Mouse (Mus musculus) natural killer cell, adult 2 months (primary cell): ENCODE results near the gene Dnajc6.

Experiments
- DNase-seq, 2 experiments: peaks; one replicate each; pipeline ENCODE4 v3.0.0; 2022; ENCODE audit warnings: low spot score in 2 of 2

Dnajc6 gene

DNA sequence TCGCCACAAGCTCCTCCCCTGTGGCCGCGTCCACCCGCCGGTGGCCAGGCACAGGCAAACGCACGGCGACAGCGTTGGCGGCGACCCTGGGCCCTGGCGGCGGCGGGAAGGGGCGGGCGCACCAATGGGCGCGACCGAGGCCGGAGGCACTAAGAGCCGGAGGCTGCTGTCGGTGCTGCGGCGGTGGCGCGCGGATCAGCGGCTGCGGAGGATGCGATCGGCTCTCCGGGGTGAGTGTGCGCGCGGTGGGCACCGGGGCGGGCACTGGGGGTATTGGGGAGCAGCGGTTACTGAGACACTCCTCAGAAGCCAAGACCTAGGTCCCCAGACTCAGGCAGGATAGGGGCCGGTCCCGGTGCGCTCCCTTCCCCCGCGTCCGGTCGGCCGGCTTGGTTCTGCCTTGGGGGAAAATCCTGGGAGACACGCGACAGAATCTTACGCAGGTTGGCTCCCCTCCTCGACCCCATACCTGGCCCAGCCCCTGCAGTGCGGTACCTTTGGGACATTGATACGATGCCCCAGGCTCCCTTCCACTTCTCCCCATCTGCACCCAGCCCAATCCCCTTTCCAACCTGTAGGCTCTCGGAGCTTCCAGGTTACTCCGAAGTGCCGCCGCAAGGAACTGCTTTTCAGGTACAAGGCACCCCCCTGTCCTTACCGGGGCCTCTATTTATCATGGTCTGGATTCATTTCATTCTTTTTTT lies at the start of gene Dnajc6:
Gene Dnajc6 (plus strand): TSS at position 115 of the 704 bp plus-strand sequence.
- DNase-seq = no peak

DNA sequence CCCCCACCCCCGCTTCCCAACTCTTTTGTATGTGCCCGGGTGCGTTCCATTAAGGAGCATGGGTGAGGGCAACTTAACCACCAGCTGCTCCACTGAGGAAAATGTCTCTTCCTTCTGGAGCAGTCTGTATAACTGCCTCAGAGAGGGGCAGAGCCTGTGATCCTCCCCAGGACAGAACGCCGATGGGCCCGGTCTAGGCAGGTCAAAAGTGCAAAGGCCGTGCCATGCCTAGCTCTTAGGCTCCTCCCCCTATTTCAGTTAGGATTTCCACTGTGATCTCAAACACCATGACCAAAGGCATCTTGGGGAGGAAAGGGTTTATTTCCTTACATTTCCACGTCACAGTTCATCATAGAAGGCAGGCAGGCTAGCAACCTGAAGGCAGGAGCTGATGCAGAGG lies 47.7 kb upstream of the Dnajc6 start:
- no peak for DNase-seq

DNA sequence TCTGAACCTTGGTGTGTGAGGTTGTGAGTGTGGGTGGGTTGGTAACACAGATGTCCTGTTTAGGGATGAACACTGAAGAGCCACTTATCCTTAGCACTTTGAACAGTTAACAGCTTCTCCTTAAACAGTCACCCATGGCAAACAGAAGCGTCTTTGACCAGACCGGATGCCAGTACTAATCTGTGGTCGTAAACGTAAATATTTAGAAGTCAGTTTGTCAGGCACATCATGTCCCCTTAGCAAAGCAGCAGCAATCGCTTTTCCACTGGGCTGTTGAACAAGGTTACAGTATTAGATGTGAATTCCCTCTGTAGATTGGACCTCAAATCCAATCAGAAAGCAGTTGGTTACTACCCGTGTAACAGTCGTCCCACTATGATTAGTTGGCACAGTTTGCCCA lies 47.1 kb upstream of the Dnajc6 start:
- DNase-seq = no peak

DNA sequence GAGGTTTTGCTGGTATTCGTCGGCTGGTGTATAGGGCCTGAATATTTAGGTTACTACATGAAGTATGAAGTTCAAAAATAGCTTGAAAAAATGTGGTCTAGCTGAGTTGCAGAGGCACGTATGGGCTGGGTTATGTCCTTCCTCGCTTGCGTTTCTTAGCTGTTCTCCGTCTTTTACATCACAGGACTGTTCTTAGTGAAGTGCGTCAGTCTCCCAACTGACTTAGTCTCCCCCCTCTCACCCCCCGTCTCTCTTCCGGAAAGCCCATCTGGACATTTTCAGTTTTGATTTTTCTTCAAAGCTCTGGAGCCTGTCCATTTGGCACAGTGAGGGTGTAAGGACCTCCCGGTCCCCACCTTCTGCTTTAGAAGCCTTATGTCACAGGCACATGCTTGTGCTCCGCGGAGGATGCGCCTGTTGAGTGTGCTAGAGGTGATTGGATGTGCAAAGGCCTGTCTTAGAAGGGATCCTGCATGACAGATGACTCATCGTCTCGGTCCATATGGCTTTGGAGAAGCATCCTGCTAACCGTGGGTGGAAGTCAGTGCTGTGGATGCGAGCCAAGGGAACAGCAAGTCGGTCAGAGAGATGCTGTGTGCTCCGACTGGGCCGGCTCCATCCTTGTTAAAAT lies 46.2 kb upstream of the Dnajc6 start:
- no peak for DNase-seq

DNA sequence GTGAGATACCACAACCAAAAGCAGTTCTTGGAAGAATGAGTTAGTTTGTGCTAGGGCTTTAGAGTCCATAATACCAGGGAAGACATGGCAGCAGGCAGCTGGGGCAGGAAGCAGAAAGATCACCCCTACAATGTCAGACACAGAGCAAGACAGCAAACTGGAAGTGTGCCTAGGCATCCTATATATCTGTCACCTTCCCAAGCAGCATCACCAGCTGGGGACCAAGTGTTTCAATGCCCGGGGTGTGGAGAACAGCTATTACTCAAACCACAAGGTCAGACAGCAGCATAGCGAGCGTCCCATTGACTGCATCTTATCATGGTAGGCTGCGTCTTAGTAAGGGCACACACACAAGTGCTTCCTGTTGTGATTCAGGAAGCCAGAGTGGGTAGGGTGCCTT lies 45.4 kb upstream of the Dnajc6 start:
- DNase-seq = no peak

DNA sequence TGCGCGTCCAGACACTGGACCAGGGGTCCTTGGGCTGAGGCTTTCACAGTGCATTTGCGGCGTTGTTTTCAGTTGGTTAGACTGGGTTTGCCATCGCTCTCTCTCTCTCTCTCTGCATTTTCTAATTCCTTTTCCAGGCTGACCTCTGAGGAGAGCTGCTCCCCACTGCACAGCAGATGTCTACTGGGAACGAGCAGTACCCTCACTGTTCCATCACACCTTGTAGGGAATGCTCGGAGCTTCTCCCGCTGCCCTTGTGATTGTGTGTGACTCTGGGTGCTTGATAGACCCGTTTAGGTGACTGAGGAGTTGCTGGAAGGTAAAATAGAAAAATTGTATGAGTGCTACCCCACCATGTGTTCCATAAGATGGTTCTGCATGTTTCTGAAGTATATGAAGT lies 43.6 kb upstream of the Dnajc6 start:
- no peak for DNase-seq

DNA sequence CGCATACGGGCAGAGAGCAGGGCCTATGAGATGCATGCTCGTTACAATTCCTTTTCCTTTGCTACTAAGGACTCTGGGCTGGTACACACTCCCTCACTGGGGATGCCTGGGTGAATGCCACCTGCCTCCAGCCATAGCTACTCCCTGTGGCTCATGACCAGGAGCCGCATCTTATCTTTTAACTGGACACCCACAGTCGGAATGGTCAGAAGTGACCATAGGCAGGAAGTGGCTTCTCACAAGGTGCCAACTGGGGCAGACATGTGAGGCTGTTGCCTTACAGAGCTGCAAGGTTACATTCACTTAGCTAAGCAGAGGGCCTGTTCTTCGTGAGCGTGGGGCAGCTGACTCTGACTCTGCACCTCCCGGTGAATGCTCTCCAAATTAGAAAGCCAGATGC lies 39.3 kb upstream of the Dnajc6 start:
- DNase-seq = peak in 1 of 2 experiments; percentile 9

DNA sequence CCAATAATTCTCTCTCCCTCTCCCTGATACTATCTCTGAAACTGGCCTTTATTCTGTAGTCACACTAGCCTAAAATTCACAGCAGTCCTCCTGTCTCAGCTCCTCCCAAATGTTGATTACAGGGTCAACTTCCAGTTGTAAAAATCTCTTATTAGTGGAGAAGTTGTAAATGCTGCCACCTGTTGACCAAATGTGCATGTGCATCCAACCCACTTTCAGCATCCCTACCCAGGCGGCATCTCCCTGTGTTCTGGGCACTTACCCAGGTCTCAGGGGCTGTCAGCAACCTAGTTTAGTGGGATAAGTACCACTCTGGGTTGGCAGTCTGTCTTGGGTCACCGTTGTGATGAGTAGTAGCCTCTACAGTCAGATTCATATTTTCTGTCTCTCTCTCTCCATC lies 38.1 kb upstream of the Dnajc6 start:
- peak; percentile 9 to 35 for DNase-seq

DNA sequence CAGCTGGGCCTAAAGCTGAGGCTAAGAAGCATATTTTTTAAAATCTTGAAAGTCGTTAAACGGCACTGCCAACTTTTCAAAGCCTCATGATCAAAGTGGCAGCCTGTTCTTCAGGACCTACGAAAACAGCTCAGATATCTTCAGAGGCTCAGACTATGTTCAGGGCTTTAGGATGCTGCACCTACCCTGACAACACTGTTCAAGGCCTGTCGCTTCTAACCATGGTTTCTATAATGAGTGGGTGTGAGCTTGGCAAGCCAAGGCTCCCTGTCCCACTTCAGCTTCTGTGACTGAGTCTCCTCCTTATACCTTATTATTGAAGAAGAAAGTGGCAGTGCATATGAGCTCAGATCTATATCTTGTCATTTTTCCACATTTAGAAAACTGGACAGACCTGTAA lies 37.1 kb upstream of the Dnajc6 start:
- DNase-seq = no peak

DNA sequence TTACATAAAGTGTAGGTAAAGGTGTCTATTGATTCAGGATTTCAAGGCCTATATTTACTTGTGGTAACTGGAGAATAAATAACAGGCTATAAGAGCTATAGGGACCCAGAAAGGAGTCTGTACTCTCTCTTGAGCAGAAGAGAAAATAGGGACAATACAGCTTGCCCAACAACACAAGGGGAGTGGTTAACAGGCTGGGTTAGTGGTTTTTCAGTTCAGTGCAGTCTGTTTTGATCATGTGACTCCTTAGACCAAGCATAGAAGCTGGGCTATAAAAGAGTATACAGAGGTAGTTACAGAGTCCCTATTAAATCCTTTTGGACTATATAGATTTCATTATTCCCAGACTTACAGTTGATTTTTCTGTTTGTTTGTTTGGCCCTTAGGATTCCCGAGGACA lies 36.3 kb upstream of the Dnajc6 start:
- DNase-seq = no peak

DNA sequence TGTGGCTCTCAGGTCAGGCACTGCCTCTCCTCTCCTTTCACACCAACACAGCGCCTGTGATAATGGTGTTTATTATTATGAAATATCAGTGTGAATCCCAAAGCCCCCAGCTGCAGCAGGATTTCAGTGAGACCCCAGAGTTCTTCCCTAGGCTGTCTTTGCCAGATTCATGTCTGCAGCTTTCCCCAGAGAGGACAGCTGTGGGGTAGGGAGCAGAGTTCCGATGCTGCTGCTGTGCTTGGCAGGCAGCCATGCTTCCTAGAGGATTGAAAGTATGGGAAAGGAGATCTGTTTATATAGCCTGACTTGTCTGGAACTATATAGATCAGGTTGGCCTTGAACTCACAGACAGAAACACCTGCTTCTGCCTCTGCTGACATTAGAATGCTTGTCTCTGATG lies 34.4 kb upstream of the Dnajc6 start:
- DNase-seq = no peak

DNA sequence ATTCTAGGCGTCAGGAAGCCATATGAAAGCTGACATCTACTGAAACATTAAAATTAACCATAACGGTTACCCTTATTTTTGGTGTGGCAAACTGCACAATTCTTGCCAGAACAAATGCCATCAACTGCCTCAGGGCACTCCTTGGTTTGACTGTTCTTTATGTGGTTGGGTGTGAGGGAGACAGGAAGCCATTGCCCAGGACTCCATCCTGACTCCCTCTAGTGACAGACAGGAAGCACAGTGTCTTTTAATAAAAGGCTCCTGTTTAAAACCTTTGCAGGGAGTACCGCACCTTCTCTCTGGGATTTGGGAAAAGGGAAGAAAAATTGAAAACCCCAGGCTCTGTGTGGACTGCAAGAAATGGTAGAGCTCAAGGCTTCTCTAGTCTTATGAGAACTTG lies 30.2 kb upstream of the Dnajc6 start:
- DNase-seq = no peak

DNA sequence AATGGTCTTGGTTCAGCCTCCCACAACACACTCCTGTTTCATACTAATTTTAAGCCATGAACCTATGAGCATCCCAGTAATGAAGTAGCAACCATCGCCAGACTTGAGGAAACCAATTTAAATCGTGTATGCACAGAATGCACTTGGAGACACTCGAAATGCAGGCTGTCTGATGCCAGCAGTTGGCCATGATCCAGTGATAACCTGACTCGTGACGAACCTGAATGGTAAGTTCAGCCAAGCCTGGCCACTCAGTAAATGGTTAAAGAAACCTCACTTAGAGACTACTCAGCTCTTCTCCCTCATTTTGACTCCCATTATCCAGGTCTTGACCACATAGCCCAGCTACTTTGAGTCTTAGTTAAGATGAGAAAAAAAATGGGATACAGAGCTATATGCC lies 27.2 kb upstream of the Dnajc6 start:
- DNase-seq = no peak

DNA sequence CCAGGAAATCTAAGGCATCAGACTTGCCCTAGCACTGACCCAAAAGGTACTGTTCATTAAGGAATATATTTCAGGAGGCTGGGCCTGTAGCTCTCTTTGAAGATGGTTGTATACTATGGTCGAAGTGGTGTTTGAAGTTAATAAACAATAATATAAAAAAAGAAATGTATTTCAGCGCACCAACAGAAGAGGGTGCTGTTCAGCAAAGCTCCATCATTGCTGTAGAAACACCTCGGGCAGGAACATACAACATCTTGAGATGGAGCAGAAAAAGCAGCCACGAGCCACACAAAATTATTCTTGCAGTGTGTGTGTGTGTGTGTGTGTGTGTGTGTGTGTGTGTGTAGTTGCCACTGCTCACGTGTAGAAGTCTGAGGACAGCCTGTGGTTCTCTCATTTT lies 25.9 kb upstream of the Dnajc6 start:
- no peak for DNase-seq

DNA sequence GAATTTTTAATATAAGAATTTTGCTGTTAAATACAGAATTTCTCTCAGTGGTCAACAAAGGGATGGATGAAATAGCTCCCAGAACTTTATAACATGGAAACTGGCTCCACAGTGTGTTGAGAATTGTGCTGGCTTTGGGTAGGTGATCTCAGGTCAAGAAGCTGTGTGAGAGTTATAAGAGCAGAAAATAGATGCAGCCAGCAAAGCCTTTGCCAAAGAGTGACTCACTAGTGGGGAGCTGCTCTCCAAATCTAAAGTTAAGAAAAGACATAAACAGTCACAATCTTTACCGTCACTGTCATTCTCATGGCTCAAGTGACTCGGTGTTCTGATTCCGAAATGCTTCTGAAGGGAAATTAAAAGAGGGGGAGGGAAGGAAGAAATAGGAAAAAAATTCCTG lies 23.7 kb upstream of the Dnajc6 start:
- DNase-seq = no peak

DNA sequence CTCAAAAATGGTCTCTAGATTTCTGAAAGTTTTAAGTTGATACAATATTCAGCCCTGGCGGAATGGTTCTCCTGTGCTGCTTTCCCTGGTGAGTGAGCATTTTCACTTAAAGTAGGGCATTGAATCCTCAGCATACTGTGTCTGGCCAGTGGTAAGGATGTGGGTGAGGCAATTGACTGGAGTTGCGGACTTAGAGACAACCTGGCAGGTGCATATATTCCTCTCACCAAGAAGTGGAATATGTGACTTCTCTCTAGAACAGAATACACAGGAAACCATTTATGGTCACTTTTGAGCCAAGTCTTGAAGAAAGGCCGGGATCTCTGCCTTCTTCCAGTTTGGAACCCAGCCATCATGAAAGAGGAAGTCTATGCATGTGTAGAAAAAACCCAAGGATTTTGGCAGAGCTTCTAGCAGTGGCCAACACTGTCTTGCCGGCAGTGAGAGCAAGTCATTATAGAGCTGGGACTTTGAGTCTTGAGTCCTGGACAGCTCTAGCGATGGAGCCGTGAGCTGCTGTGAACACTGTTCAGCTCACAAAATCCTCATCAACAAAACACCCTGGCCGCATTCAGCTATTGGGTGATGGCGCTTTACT lies 6.0 kb upstream of the Dnajc6 start:
- DNase-seq = no peak

DNA sequence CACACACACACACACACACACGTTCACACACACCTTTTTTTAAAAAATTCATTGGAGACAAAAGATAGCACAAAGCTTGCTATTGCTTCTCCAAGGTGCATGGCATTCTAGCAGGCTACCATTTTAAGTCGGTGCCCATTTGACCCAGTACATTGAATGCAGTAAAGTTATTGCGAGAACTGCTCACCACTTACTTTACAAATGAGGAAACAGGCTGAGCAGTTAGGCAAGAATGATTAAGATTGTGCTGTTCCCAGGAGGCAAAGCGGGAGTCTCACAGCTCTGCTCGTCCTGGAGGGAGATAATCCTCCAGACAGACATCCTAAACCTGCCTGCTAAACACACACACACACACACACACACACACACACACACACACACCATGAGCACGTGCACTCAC lies 4.7 kb upstream of the Dnajc6 start:
- DNase-seq = no peak

DNA sequence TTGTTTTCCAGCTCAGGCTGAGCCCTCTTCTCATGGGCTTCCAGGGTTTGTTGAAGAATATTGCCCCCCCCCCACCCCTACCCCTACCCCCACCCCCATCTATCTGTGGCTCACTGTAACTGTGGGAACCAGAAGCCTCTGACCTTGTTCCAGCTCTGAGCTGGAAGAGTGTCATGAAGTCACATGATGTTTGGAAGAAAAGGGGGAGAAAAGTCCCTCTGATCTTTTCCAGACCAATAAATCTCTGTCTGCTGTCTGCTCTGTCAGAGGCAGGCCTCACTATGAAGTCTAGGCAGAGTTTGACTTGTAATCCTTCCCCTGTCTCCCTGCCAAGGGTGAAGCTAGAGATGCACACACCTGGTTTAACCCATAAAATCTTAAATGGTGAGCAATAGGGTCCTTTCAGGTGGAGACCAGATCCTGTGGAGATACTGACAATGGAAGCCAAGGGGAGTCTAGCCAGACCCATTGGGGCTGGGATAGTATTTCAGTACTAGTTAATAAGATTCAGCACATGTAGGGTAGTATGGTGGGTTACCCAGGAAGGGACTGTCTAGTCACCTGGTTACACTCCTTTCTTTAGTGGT lies 2.7 kb upstream of the Dnajc6 start:
- no peak for DNase-seq

DNA sequence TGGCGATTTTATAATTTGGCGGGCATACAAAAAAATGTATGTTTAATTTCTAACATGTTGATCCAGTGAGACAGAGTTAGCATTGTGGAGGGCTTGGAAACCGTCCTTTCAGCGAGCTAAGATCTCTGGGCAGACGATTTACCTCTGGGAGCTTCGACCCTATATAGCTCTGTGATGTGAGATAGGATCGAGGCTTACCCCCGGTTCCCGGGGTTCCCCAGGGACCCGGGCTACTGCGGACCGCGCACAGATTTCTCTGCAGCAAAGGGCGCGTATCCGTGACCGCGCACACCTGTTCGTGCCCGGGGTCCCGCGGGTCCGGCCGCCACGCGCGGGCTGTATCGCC lies 287 bp upstream of the Dnajc6 start:
- DNase-seq = no peak

DNA sequence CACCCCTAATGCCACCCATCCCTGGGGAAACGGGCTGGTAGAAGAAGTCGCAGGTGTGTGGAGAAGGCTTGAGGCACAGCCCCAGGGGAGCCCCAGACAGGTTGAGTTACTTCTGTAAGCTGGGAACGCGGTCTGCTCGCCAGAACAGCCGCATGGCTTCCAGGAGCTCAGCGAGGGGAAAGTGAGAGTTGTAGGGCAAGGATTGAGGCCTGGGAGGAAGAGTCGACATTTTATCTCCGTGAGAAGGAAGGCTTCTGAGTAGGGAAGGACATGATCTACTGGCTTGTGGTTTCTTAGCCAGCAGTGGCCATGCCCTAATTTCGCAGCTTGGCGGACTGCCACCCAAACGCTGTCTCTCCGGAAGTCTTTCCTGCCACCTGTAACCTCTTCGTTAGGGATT lies 888 bp downstream of the Dnajc6 start:
- no peak for DNase-seq

DNA sequence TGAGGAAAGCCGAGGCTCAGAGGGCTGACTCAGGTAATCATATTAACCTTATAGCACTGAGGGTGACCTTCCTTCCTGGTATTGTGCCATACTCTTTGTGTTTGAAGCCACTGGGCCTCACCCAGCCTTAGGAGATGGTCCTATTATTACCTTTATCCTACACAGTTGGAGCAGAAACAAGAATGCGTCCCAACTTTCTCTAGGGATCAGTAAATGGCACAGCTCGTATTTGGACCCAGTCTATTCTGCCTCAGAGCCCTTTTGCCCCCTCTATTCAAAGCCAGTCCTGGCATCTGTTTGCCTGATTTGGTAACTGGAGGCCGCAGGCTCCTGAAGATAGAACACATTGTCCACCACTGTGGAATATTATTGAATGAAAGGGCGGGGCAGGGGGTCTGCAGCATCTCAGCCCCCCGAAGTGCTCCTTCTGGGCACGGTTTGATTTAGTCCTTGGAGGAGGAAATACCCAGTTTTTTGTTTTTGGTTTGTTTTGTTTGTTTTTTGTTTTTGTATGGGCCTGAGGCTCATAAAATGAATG lies 8.1 kb downstream of the Dnajc6 start:
- DNase-seq = no peak

DNA sequence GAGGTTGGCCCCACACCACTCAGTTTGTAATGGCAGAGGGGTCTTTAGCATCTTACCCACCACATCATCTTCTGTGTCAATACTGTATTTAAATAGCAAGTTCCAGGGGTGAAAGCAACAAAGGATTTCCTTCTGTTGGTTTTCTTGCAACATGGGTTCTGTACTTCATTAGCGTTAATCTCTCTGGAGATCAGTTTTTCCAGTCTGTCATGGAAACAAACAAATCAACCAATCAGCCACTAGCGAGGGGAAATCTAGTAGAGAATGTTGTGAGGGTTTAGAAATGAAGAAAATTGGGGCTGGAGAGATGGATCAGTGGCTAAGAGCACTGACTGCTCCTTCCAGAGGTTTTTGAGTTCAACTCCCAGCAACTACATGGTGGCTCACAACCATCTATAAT lies 9.5 kb downstream of the Dnajc6 start:
- no peak for DNase-seq

DNA sequence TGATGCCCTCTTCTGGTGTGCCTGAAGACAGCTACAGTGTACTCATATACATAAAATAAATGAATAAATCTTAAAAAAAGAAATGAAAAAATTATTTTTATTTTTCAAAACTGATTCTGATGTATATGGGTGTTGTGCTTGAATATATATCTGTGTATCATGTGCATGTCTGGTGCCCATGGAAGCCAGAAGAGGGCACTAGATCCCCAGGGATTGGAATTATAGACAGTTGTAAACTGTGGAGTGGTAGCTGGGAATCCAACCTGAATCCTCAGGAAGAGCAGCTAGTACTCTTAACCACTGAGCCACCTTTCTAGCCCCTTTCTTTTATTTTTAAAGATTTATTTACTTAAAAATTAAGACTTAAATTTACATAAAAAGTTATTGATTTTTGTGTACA lies 9.9 kb downstream of the Dnajc6 start:
- no peak for DNase-seq
